Mouse (Mus musculus) left cerebral cortex, adult 8-10 months (tissue): ENCODE measurements around the gene Syce2. TPM values are rescaled to one million over a fixed set of nuclear protein-coding genes. Genes with fewer than 3 reads are reported as not detected.
A peak's percentile ranks its signal among the peaks of the same experiment; 100 is the strongest.
"Not testable (repeated sequence)": the region's sequence is repeated elsewhere in the genome, so short reads cannot be mapped to it uniquely, and the experiment has no call there.

ENCODE experiments used
- DNase-seq, 2 experiments: peaks; one replicate each; pipeline ENCODE4 v3.0.0; 2022; ENCODE audit warnings: low spot score in 2 of 2
- total RNA-seq, 4 experiments: library from RNA; stranded (reverse); gene quantifications; 2 replicates each; pipeline ENCODE4 v1.2.4; 2022

Syce2 gene
- total RNA-seq, 4 experiments from 2014 or later: 6.3 to 8.0 (median 6.8) TPM

DNA sequence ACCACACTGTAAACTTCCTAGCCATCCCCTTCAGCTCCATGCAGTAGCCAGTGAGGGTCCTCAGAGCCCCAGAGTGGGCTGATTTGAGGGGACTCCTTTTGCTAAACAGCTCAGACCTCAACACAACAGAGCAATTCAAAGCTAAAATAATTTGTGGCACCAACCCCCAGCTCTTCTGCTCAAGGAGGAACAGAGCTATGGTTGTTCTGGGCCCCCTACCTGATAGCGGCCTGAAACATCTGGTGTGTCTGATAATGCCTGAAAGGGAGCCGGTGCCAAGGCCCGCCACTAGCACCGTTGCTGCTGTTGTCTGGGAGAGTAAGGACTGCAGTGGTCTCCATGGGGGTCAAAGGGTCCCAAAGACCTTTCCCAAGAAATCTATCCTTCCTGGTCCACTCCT, 29.2 kb downstream of the Syce2 start:
- DNase-seq: no peak

DNA sequence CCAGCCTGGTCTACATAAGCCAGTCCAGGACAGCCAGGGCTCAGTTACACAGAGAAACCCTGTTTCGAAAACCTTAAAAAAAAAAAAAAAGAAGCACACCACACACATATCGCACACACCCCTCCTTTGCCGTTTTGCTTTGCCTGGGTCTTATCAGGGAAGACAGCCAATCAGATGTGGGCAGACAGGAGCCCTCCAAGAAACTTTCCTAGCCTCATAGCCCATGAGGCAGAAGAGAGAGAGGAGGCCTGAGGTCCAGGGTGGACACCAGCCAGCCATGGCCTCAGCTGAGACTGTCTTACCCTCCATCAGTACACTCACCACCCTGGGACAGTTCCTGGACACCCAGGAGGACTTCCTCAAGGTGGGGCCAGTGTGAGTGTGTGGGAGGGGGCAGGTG, 29.8 kb downstream of the Syce2 start, which contains the start of gene Klf1:
Gene Klf1 (plus strand): TSS at position 177 of the 400 bp plus-strand sequence.
- DNase-seq: no peak

DNA sequence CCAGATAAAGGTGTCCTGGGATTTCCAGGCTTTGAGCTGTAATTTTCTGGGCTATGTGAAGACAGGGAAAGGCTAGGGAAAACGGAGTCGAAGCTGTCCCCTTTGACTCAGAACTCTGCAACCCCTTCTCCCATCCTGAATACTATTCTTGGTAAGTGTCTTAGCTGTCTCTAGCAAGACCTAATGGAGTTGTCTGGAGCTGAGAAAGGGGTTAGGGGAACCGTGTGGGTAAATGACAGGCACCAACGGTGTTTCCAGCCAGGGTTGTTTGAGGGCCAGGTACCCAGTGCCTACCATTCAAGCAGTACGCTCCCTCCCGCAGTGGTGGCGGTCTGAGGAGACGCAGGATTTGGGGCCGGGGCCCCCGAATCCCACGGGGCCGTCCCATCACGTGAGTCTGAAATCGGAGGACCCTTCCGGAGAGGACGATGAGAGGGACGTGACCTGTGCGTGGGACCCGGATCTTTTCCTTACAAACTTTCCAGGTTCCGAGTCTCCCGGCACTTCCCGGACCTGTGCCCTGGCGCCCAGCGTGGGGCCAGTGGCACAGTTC, 30.5 kb downstream of the Syce2 start:
- no peak for DNase-seq

DNA sequence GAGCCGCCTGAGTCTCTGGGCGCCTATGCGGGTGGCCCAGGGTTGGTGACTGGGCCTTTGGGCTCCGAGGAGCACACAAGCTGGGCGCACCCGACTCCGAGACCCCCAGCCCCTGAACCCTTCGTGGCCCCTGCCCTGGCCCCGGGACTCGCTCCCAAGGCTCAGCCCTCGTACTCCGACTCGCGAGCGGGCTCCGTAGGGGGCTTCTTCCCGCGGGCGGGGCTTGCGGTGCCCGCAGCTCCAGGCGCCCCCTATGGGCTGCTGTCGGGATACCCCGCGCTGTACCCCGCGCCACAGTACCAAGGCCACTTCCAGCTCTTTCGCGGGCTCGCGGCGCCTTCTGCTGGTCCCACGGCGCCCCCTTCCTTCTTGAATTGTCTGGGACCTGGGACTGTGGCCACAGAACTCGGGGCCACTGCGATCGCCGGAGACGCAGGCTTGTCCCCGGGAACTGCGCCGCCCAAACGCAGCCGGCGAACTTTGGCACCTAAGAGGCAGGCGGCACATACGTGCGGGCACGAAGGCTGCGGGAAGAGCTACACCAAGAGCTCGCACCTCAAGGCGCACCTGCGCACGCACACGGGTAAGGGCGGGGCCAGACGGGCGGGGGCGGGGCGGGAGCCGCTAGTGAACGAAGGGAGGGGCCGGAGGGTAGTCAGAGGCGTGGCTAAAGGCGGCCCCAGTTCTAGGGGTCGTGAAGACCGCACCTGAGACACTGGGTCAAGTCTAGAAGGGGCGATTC, 31.2 kb downstream of the Syce2 start:
- DNase-seq: peak; percentile 84 to 89

DNA sequence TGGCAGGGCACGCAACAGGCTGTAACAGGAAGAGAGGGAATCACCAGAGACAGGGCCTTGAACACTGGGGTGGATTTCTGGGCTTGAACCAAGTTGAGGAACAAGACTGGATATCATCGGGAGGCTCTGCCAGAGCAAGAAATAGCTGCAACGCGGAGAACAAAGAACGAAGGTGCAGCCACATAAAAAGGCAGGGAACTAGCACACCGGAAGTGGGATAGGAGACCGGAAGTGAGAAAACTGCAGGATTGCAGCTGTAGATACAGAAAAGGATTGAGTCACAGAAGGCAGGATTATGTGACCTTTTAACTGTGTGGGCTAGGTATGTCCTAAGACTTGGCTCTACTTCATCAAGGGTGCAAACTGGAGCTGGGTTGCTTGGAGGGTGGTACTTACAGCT, 32.4 kb downstream of the Syce2 start:
- DNase-seq: no peak

DNA sequence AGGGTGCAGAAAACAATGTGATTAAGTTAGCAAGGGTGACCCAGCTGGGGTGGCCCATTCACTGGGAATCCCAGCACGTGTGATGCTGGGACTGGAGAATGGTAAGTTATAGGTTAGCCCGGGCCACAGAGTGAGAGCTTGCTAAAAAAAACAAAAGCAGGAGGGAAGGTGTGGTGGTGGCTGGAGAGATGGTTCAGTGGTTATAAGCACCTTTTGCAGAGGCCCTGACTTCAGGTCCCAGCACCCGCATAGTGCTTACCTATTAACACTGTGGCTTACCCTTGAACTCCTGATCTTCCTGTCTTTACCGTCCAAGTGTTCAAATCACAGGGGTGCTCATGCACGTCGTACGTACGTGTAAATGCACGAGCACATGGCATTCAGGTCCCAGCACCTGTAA, 35.1 kb downstream of the Syce2 start:
- no peak for DNase-seq

DNA sequence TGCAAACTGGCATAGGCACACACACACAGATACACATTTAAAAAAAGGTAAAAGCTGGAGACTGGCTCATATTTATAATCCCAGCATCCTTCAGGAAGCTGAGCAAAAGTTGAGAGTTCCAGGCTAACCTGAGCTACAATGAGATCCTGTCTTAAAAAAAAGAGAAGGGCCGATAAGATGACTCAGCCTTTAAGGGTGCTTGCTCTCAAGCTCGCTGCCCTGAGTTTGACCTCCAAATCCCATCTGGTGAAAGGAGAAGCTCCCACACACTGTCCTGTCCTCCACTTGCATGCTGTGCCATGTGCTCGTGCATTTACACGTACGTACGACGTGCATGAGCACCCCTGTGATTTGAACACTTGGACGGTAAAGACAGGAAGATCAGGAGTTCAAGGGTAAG, 35.6 kb downstream of the Syce2 start:
- no peak for DNase-seq

DNA sequence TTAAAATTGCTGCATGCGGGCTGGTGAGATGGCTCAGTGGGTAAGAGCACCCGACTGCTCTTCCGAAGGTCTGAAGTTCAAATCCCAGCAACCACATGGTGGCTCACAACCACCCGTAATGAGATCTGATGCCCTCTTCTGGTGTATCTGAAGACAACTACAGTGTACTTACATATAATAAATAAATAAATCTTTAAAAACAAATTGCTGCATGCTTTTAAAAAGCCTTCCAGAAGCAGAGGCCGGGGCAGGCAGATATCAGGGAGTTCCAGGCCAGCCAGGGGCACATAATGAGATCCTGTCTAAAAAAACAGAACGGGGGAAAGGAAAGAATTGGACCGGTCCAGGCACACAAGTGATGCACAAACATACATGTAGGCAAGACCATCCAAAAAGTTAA, 36.1 kb downstream of the Syce2 start:
- not testable (repeated sequence) for DNase-seq

DNA sequence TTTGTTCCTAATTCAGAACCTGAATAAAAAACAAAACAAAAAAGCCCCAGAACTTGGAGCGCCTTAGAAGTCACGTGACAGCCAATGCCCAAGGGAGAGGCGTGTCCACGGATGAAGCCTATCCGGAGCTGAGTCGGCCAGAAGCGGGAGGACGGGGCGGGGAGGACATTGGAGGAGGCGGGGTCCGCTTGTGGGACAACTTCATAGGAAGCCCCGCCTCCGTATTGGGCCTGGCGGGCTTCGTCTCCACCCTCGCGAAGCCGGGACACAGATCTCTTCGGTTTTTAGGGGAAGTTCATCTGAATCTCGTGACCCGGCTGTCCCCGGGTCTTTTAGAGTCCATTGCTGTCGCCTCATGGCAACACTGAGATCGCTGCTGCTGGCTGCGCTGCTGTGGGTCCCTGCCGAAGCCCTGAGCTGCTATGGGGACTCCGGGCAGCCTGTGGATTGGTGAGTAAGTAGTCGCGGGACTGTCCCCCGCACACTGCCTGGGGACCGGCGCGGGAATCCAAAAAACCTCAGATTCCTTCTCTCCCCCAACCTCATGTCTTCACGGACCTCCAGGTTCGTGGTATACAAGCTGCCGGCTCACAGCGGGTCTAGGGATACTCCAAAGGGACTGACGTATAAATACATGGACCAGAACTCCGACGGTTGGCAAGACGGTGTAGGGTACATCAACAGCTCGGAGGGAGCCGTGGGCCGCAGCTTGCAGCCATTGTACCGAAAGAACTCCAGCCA, 36.7 kb downstream of the Syce2 start, which contains the start of gene Dnase2a:
Gene Dnase2a (plus strand): TSS at position 140 of the 741 bp plus-strand sequence.
- peak; percentile 53 to 85 for DNase-seq

DNA sequence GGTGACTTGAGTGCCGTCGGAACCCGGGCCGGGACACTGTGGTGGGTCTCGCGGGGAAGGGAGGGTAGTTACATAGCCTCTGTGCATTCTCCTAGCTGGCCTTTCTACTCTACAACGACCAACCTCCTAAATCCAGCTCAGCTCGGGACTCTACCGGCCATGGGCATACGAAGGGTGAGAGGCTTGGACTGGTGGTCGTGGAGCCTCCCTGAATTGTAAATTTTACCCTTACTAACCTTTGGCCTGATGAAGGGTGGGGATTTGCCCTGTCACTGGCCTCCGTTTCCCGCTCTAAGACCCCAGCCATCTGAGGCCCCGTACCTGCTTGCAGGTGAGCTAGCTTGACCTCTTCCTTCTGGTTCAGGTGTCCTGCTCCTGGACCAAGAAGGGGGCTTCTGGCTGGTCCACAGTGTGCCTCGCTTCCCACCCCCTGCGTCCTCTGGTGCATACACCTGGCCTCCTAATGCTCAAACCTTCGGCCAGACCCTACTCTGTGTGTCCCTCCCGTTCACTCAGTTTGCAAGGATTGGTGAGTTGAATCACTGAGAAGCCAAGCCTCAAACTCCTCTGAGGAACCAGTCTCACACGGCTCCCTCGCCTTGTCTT, 37.4 kb downstream of the Syce2 start:
- DNase-seq: no peak

DNA sequence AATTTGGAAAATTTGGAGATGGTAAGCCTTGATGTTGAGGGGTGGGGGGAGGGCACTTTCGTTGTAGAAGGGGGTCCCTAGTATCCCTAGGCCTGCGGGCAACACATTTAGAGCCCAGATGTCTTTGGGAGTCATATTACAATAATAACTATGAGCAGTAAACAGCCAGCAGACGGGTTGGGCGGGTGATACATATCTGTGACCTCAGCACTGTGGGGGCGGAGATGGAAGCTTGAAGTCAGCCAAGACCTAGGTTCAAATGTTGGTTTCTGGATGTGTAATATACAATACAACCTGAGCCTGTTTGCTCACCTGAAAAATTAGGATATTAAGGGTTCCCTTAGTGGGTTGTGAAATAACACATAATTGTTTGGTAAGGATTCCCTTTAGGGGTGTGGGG, 38.0 kb downstream of the Syce2 start:
- no peak for DNase-seq

DNA sequence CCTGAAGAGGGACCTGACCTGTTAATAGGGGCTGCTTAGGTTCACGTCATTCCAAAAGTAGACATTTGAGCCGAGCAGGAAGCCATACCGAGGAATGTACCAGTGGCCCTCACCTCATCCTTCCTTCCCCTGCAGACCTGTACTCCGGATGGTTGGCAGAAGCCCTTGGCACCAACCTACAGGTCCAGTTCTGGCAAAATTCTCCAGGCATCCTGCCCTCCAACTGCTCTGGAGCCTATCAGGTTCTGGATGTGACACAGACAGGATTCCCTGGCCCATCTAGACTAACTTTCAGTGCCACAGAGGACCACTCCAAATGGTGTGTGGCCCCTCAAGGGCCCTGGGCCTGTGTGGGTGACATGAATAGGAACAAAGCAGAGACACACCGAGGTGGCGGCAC, 38.6 kb downstream of the Syce2 start:
- no peak for DNase-seq

DNA sequence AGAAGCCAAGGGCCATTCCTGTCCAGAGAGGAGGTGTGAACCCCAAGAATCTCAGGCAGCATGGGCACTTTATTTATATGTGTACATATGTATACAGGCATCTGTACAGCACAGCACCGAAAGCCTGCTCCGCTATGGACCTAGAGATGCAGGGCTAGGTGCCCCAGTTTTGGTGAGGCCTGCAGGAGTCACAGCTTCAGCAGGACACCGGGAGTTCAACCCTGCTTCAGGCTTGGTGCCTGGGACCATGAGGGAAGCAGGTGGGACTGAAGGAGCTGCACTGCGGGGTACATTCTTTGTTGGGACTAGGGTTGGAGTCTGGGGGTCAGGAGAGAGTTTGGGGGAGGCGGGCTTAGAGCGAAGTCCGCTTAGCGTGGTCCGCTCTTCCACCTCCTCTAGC, 39.9 kb downstream of the Syce2 start:
- no peak for DNase-seq

DNA sequence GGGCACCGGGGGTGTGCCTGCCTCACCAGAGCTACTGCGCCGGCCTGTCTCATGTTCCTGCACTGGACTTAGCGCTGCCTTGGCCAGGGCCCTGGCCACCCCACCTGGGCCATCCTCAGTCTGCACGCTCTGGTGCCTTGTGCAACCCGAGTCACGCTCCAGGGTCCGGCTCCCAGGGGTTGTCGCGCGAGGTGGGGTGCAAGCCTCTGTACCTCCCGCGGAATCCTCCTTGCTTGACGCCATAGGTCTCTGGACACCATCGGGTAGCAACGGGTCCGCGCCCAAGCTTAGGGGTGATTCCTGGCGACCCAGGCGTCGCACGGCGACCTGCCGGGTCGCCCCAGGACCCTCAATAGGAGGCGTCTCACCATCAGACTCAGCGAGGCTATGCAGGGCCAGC, 40.5 kb downstream of the Syce2 start:
- no peak for DNase-seq

DNA sequence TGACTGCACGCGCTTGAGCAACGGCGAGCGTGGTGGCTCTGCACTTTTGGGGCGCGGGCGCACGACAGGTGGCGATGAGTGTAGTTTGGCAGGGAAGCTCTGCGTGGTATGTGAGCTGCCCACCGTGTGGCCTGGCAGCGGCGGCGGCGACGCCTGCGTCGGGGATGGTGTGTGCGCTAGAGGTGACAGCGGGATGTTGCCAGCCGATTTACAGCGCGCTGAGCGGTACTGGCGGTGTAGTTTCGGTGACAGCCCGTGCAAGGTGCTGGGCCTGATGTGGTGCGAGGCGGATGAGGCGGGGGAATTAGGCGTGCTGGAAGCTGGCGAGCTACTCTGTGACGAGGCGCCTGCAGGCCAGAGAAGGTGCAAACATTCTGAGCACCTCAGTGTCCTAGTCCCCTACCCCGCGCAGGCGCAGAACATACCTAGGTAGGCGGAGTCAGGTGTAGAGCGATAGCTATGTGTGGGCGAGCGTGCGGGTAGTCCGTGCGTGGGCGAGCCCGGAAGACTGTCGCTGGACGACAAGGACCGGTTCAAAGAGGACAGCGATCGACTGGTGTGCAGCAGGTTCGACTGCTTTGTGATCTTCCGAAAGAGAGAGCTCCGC, 41.1 kb downstream of the Syce2 start:
- DNase-seq: peak in 1 of 2 experiments; percentile 73

DNA sequence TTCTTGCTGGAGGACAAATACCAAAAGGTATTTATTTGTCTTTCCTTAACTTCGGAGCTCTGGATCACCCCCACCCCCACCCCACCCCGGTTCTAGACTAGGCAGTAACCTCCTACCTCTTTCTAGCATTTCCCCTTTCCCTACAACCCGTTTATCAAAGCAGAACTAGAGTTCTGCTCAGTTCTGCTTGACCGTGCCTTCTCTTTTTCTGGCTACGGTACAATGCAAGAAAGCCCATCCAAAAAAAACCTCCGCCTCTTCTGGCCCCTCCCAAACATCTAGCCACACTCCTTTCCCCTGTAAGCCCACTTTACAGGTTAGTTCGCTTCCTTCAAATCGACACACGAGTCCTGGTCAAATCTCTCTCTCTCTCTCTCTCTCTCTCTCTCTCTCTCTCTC, 41.6 kb downstream of the Syce2 start:
- DNase-seq: no peak

DNA sequence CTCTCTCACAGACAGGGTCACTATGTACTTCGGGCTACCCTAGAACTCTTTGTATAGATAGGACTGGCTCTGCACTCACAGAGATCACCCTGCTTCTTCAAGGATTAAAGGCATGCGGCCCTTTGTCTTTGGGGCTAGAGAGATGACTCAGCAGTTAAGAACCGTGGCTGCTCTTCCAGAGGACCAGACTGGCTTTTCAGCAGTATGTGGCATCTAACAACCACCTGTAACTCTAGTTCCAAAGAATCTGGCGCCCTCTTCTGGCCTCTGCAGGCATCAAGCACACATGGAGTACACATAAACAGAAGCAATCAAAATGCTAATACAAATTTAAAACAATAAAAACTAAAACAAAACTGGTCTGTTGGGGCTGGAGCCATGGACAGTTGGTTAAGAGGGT, 42.0 kb downstream of the Syce2 start:
- DNase-seq: no peak

DNA sequence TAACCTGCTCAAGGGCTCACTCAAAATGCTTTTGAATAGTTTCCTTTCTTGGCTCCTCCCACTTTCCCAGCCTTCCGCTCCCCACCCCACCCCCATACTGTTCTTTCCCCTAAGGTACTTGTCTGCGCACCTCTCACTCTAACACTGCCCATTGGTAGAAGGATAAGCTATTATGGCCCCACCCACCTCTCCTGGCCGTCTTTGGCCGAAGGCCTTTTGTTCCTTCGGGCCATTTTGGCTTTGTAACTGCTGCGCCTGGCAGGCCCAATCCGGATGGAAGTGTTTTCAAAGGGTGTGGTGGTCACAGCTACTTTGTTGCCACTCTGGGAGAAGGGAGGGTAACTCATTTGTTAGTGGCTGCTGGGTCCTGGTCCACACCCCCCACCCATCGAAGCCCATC, 43.4 kb downstream of the Syce2 start:
- DNase-seq: no peak

DNA sequence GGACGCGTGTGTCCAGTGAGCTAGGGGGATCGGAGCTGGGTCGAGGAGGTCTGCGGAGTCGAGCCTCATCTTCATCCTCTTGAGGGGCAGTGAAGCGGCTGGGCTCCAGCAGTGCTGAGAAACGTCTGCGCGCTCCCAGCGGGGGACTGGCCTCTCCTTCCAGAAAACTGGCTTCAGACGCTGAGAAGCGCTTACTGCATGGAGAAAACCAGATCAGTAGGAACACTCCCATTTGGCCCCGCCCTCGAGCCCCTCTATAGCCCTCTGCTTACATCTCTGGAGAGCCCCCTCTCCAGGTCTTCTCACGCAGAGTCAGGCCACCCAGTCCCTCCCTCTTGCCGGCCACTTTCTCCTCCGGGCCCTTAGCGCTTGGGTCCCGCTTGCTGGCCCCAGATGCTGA, 45.9 kb downstream of the Syce2 start:
- no peak for DNase-seq

DNA sequence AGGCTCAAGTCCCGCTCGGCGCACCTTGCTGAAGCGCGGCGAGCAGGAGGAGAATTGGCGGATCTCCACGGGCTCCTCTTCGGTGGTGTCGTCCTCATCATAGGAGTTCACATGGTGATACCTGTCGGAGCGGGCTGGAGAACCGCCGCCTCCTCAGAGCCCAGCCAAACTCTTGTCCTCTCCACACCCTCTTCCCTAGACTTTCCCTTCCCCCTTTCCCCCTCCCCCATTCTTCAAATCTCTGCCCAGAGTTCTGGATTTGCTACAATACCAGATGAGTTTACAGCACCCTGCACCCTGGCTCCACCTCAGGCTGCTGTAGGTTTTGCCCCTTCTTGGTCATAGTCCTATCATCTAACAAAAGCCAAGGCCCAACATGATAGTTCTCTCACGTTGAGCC, 46.7 kb downstream of the Syce2 start:
- DNase-seq: no peak

DNA sequence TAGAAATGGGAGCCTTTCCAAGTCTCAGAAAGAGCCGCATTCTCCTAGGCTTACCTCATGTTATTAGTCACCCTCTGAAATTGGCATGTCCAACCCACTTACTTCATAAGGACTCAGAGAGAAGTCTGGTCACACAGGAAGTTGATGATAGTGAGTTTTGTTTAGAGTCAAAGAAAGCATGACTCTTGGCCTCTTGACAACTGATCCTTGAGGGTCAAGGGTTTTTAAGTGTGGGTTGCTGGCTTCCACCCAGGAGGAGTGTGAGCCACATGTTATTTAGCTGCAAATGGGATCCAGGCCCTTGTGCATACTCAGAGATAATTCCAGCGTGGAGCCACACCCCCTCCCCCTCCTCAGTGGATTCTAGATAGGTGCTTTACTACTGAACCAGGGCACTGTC, 49.7 kb downstream of the Syce2 start:
- DNase-seq: no peak

DNA sequence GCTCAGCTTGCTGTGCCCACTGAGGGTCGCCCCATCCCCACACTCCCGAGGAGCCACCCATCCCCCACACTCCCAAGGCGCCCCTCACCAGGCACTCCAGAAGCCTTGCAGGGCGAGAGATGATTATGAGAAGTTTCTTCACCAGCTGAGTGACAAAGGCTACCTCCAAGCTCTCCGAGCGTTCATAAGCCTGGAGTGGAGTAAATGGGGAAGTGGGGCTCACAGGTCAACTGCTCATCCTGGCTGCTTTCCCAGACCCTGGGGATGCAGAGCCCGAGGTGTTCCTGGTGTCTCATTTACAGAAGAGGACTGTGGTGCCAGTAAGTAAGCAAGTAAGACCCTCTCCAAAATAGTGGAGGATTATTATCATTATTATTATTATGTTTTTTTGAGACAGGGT, 53.6 kb downstream of the Syce2 start:
- no peak for DNase-seq
